Mouse (Mus musculus): ENCODE data around the gene Stx1b. TPM values are rescaled to one million over a fixed set of nuclear protein-coding genes. Genes with fewer than 3 reads are reported as not detected.

Gene Stx1b
- polyA plus RNA-seq, 1 experiment from 2014 or later: 4.9 TPM

DNA sequence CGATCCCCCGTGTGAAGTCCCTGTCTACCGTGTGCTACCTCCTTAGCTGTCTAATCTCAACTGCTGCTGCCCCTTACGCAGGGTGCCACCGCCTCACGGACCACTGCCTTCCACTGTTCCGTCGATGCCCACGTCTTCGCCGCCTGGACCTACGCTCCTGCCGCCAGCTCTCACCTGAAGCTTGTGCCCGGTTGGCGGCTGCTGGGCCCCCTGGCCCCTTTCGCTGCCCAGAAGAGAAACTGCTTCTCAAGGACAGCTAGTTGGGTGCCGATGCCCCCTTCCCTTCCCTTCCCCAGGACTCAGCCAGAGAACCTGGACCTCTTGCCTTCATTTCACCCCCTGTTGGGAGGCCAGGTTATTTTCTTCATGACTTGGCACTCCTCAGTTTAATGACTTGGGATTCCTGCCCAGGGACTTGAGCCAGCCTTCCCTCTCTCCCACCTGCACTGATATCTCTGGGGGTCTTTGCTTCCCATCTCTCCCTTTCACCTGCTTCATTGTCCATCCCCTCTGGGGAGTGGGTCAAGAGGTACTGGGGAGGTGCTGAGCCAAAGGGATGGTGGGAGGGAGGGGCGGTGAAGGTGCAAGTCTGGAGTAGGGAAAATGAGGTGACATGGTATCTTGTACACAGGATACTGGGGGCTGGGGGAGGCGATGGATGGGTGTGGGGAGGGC lies 56.5 kb downstream of the Stx1b start:
- no peak overlapping the region for H3K9ac ChIP-seq (replicated peaks; ENCODE audit: low read length)
- H3K4me3 ChIP-seq (ENCODE audit: low read depth, low read length): no peak overlapping the region
- no peak overlapping the region for H3K27ac ChIP-seq (replicated peaks; ENCODE audit: low read depth, low read length)

DNA sequence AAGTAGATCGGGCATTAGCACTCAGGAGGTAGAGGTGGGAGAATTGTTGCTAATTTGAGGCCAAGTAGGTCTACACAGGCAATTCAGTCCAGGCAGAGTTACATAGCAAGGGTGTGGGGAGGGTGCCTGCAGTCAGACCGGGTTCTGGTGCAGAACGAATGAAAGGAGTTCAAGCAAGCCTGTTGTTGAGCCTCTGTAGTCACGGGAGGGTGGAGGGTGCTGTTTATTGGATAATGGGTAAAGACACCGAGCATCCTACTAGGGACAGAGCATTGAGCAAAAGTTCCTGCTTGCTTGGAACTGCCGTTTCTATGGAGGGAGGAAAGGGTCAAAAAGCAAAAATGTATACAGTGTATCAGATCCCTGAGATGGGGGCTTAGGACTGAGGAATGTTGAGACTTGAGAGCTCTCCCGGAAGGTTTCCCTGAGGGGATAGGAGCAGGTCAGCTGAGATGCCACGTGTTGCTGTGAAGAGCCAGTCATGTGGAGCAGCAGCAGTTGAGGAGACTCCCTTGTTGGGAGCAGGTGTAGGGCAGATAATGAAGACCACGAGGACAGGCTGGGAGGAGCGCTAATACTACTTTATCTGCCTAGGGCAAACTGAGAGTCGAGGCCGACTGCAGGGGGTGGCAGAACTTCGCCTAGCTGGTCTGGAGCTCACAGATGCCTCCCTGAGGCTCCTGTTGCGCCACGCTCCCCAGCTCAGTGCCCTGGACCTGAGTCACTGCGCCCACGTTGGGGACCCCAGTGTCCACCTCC lies 57.3 kb downstream of the Stx1b start:
- H3K9me3 ChIP-seq (replicated peaks; ENCODE audit: control insufficient read depth, low read length): no peaks in the 10 kb centered on the region
- H3K36me3 ChIP-seq (replicated peaks; ENCODE audit: control insufficient read depth, insufficient read depth, low read depth, low read length): peaks cover 10% of the 10 kb centered on the region
- H3K27ac ChIP-seq (replicated peaks; ENCODE audit: low read depth, low read length): no peak overlapping the region
- no peak for DNase-seq (ENCODE audit: low spot score)
- H3K4me1 ChIP-seq (ENCODE audit: control insufficient read depth, insufficient read depth, low read length): peaks cover 2% of the 10 kb centered on the region; the same call in 1 of the 2 replicates
- no peak overlapping the region for H3K9ac ChIP-seq (replicated peaks; ENCODE audit: low read length)
- WGBS: 81% methylated on average over 17 of the region's 17 CpGs
- ATAC-seq (replicated peaks; ENCODE audit: insufficient number of reproducible peaks, low FRiP score, low TSS enrichment, low read depth): no peak
- H3K4me3 ChIP-seq (ENCODE audit: low read depth, low read length): no peak overlapping the region
- no peaks in the 10 kb centered on the region for H3K27me3 ChIP-seq (ENCODE audit: control insufficient read depth, insufficient read depth, low read length)
- H3K4me2 ChIP-seq (ENCODE audit: low read depth, low read length): no peak overlapping the region

More for the DNA sequence above, 56.5 kb downstream of the Stx1b start:
- no peaks in the 10 kb centered on the region for H3K9me3 ChIP-seq (replicated peaks; ENCODE audit: control insufficient read depth, low read length)
- no peak overlapping the region for H3K4me2 ChIP-seq (ENCODE audit: low read depth, low read length)
- H3K27me3 ChIP-seq (ENCODE audit: control insufficient read depth, insufficient read depth, low read length): no peaks in the 10 kb centered on the region
- peaks cover 2% of the 10 kb centered on the region; the same call in 1 of the 2 replicates for H3K4me1 ChIP-seq (ENCODE audit: control insufficient read depth, insufficient read depth, low read length)
- 93% methylated on average over 19 of the region's 19 CpGs for WGBS
- peaks cover 10% of the 10 kb centered on the region for H3K36me3 ChIP-seq (replicated peaks; ENCODE audit: control insufficient read depth, insufficient read depth, low read depth, low read length)
- ATAC-seq (replicated peaks; ENCODE audit: insufficient number of reproducible peaks, low FRiP score, low TSS enrichment, low read depth): no peak
- no peak for DNase-seq (ENCODE audit: low spot score)

DNA sequence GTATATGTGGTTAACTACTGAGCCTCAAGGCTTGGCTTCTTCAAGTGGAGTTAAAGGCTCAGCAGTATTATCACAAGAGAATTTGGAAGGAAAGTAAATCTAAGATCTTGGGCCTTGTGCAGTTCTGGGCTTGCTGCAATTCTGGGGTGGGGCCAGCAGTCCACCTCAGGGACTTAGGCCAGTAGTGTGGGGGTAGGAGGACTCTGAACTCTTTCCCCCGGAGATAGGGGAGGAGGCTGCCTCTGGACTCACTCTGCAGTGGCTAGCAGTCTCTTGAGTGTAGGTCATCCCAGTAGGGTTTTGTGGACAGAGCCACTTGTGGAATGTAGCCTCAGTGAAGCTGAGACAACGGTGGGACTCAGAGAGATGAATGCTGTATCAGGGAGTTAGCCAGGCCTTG lies 58.6 kb downstream of the Stx1b start:
- H3K9me3 ChIP-seq (replicated peaks; ENCODE audit: control insufficient read depth, low read length): no peaks in the 10 kb centered on the region
- H3K27ac ChIP-seq (replicated peaks; ENCODE audit: low read depth, low read length): no peak overlapping the region
- DNase-seq (ENCODE audit: low spot score) (no peak), ATAC-seq (replicated peaks; ENCODE audit: insufficient number of reproducible peaks, low FRiP score, low TSS enrichment, low read depth) (no peak)
- peaks cover 2% of the 10 kb centered on the region; the same call in 1 of the 2 replicates for H3K4me1 ChIP-seq (ENCODE audit: control insufficient read depth, insufficient read depth, low read length)
- WGBS: 91% methylated on average over 2 of the region's 2 CpGs
- no peaks in the 10 kb centered on the region for H3K27me3 ChIP-seq (ENCODE audit: control insufficient read depth, insufficient read depth, low read length)
- no peak overlapping the region for H3K9ac ChIP-seq (replicated peaks; ENCODE audit: low read length)
- no peak overlapping the region for H3K4me2 ChIP-seq (ENCODE audit: low read depth, low read length)
- H3K4me3 ChIP-seq (ENCODE audit: low read depth, low read length): no peak overlapping the region
- H3K36me3 ChIP-seq (replicated peaks; ENCODE audit: control insufficient read depth, insufficient read depth, low read depth, low read length): peaks cover 10% of the 10 kb centered on the region

DNA sequence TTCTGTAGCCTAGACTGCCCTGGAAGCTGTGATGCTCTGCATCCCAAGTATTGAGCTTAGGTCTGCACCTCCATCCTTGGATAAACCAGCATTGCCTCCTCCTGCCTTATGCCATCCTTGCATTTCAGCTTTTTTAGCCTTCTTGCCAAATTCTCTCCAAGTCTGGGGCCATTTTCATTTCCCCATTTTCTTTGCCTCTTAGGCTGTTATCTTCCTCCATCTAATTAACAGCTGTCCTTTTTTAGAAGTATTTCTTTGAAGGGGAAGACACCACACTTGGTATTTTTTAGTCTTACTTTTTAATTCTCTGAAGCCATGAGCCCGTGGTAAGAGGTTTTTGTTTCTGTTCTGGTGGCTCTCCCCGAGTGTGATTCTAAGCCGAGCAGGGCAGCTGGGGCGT lies 60.7 kb downstream of the Stx1b start:
- H3K36me3 ChIP-seq (replicated peaks; ENCODE audit: control insufficient read depth, insufficient read depth, low read depth, low read length): peaks cover 10% of the 10 kb centered on the region
- H3K4me1 ChIP-seq (ENCODE audit: control insufficient read depth, insufficient read depth, low read length): no peaks in the 10 kb centered on the region; the same call in 1 of the 2 replicates

DNA sequence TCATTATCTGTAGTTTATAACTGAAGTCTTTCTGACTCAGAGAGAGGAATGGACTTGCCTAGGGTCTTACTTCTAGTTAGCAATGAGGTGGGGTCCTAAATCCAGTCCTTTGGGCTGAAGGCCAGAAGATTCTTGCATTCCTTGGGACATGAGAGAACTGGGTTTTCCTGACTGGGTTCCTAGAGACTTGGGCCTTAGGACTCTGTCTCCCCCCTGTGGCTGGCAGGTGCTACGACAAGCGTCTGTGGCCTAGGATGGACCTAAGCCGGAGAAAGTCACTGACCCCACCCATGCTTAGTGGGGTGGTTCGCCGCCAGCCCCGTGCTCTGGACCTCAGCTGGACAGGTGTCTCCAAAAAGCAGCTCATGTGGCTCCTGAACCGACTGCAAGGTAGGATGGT lies 63.3 kb downstream of the Stx1b start:
- Histone ChIP-seq H3K27me3 (ENCODE audit: control insufficient read depth, insufficient read depth, low read length) (no peaks in the 10 kb centered on the region), H3K27ac (replicated peaks; ENCODE audit: low read depth, low read length) (no peak overlapping the region), H3K9ac (replicated peaks; ENCODE audit: low read length) (no peak overlapping the region), H3K9me3 (replicated peaks; ENCODE audit: control insufficient read depth, low read length) (no peaks in the 10 kb centered on the region), H3K4me2 (ENCODE audit: low read depth, low read length) (no peak overlapping the region), H3K4me1 (ENCODE audit: control insufficient read depth, insufficient read depth, low read length) (no peaks in the 10 kb centered on the region; the same call in 1 of the 2 replicates), H3K36me3 (replicated peaks; ENCODE audit: control insufficient read depth, insufficient read depth, low read depth, low read length) (peaks cover 10% of the 10 kb centered on the region), H3K4me3 (ENCODE audit: low read depth, low read length) (no peak overlapping the region)
- ATAC-seq (replicated peaks; ENCODE audit: insufficient number of reproducible peaks, low FRiP score, low TSS enrichment, low read depth) (no peak), DNase-seq (ENCODE audit: low spot score) (peak; percentile 79)
- WGBS: 56% methylated on average over 7 of the region's 7 CpGs

More for the DNA sequence above, 60.7 kb downstream of the Stx1b start:
- no peak overlapping the region for H3K27ac ChIP-seq (replicated peaks; ENCODE audit: low read depth, low read length)
- WGBS: 89% methylated on average over 4 of the region's 4 CpGs
- ATAC-seq (replicated peaks; ENCODE audit: insufficient number of reproducible peaks, low FRiP score, low TSS enrichment, low read depth): no peak
- no peaks in the 10 kb centered on the region for H3K27me3 ChIP-seq (ENCODE audit: control insufficient read depth, insufficient read depth, low read length)
- H3K9me3 ChIP-seq (replicated peaks; ENCODE audit: control insufficient read depth, low read length): no peaks in the 10 kb centered on the region
- no peak overlapping the region for H3K4me2 ChIP-seq (ENCODE audit: low read depth, low read length)
- H3K4me3 ChIP-seq (ENCODE audit: low read depth, low read length): no peak overlapping the region
- no peak overlapping the region for H3K9ac ChIP-seq (replicated peaks; ENCODE audit: low read length)
- no peak for DNase-seq (ENCODE audit: low spot score)

DNA sequence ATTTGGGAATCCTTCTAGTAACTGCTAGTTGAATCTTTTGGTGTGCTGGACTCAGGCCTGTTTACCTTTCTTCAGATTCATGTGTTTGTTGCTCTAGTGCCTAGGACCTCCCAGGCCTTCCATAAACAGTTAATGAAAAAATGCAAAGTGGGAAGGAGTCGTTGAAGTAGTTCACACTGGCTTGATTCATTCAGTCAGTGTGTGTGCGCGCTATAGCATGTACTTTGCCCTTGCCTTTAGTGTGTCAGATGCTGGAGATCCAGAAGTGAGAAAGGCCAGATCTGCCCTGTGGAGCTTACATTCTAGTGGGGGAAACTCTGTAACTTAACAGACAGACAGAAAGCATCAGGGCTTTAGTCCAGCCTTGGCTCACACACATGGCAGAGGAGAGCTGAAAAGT lies 63.9 kb downstream of the Stx1b start:
- Histone ChIP-seq H3K4me2 (ENCODE audit: low read depth, low read length) (no peak overlapping the region), H3K4me3 (ENCODE audit: low read depth, low read length) (no peak overlapping the region), H3K4me1 (ENCODE audit: control insufficient read depth, insufficient read depth, low read length) (no peaks in the 10 kb centered on the region; the same call in 1 of the 2 replicates), H3K27ac (replicated peaks; ENCODE audit: low read depth, low read length) (no peak overlapping the region), H3K36me3 (replicated peaks; ENCODE audit: control insufficient read depth, insufficient read depth, low read depth, low read length) (peaks cover 6% of the 10 kb centered on the region; the same call in 1 of the 2 replicates), H3K27me3 (ENCODE audit: control insufficient read depth, insufficient read depth, low read length) (no peaks in the 10 kb centered on the region), H3K9ac (replicated peaks; ENCODE audit: low read length) (no peak overlapping the region), H3K9me3 (replicated peaks; ENCODE audit: control insufficient read depth, low read length) (no peaks in the 10 kb centered on the region)
- WGBS: 87% methylated on average over 3 of the region's 3 CpGs
- no peak for ATAC-seq (replicated peaks; ENCODE audit: insufficient number of reproducible peaks, low FRiP score, low TSS enrichment, low read depth)
- DNase-seq (ENCODE audit: low spot score): no peak

DNA sequence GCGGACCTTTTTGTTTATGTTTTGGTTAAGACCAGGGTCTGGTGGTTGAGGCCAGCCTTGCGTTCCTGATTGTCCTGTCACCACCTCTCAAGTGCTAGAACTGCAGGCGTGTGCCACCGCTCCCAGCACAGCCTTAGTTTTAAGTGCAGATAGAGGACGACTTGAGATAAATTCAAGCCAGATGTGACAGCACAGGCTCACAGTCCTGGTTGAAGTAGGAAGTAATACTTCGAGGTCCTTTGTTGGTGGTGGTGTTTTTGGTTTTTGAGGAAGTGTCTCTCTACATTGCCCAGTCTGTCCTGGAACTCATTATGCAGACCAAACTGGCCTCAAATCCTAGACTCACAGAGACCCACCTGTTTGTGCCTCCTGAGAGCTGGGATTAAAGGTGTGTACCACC lies 64.6 kb downstream of the Stx1b start:
- no peaks in the 10 kb centered on the region for H3K27me3 ChIP-seq (ENCODE audit: control insufficient read depth, insufficient read depth, low read length)
- no peak overlapping the region for H3K4me3 ChIP-seq (ENCODE audit: low read depth, low read length)
- H3K9me3 ChIP-seq (replicated peaks; ENCODE audit: control insufficient read depth, low read length): no peaks in the 10 kb centered on the region
- H3K4me1 ChIP-seq (ENCODE audit: control insufficient read depth, insufficient read depth, low read length): no peaks in the 10 kb centered on the region; the same call in 1 of the 2 replicates
- peak overlapping the region; percentile 20; the same call in 1 of the 2 replicates for H3K27ac ChIP-seq (replicated peaks; ENCODE audit: low read depth, low read length)
- WGBS: 33% methylated on average over 6 of the region's 6 CpGs
- H3K9ac ChIP-seq (replicated peaks; ENCODE audit: low read length): no peak overlapping the region
- DNase-seq (ENCODE audit: low spot score): peak; percentile 41
- ATAC-seq (replicated peaks; ENCODE audit: insufficient number of reproducible peaks, low FRiP score, low TSS enrichment, low read depth): no peak
- H3K36me3 ChIP-seq (replicated peaks; ENCODE audit: control insufficient read depth, insufficient read depth, low read depth, low read length): peaks cover 5% of the 10 kb centered on the region
- no peak overlapping the region for H3K4me2 ChIP-seq (ENCODE audit: low read depth, low read length)

Data from embryonic facial prominence, embryonic 11.5 days (tissue).